ENCODE assay signal across 27 mouse cellular contexts in the genomic region with DNA sequence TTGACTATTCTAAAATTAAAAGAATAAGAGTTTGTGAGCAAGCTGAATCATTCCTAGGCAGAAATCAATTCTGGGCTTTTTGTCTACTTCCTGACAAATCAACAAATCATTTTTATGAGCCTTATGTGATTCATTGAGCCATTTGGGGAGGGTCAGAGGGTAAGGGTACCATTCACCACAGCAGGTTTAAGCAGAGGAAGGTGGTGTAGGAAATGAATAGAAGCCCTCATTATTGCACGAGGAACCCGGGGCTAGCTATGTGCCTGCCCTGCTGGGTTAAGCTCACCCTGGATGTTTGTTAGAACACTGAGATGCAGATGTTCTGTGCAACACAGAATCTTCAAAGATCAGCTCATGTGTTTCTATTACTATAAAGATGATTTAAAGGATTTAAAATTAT.
A peak's percentile ranks its signal among the peaks of the same experiment; 100 is the strongest.
DNase-seq lines count a peak whose midpoint lies in the region; ATAC-seq lines count a peak whose summit lies in the region.
"Had no signal": no experiment of that assay in that cellular context is flagged by ENCODE, and none has a peak within 500 bp of the region (broad histone marks: within the 10 kb centered on the region; RNA-seq: fewer than 3 reads in every experiment).

No protein-coding gene starts in this region.

- peaks cover 6% of the 10 kb centered on the region; the same call in 1 of the 2 replicates for H3K4me1 ChIP-seq in forebrain, embryonic 10.5 days
- no peaks in the 10 kb centered on the region; the same call in 1 of the 2 replicates for H3K4me1 ChIP-seq in forebrain, embryonic 11.5 days (replicated peaks; ENCODE audit: control insufficient read depth, insufficient read depth, low read length)
- peaks cover 7% of the 10 kb centered on the region; the same call in 1 of the 2 replicates for H3K4me1 ChIP-seq in limb, embryonic 11.5 days (ENCODE audit: control insufficient read depth, insufficient read depth, low read length)

- no peak overlapping the region for H3K4me2 ChIP-seq in forebrain, embryonic 11.5 days (ENCODE audit: low read depth, low read length, severe bottlenecking)
- no peak overlapping the region for H3K4me2 ChIP-seq in limb, embryonic 11.5 days (ENCODE audit: low read depth, severe bottlenecking)
- H3K4me2 ChIP-seq: embryonic facial prominence, embryonic 13.5 days; heart, embryonic 13.5 days; hindbrain, embryonic 14.5 days had no signal

- no peak for ATAC-seq in forebrain, embryonic 11.5 days (replicated peaks; ENCODE audit: low FRiP score)
- peak; percentile 21; the same call in 1 of the 2 replicates for ATAC-seq in limb, embryonic 11.5 days (ENCODE audit: insufficient number of reproducible peaks, low FRiP score, low TSS enrichment, low read depth)
- ATAC-seq: forebrain, embryonic 14.5 days; forebrain, postnatal 0 days; hindbrain, postnatal 0 days; intestine, embryonic 16.5 days had no signal

- no peaks in the 10 kb centered on the region for H3K36me3 ChIP-seq in forebrain, embryonic 10.5 days (replicated peaks)
- no peaks in the 10 kb centered on the region for H3K36me3 ChIP-seq in forebrain, embryonic 11.5 days (ENCODE audit: control insufficient read depth, insufficient read depth, low read length)
- no peaks in the 10 kb centered on the region for H3K36me3 ChIP-seq in limb, embryonic 11.5 days (ENCODE audit: control insufficient read depth, insufficient read depth, low read length)
- H3K36me3 ChIP-seq: embryonic facial prominence, embryonic 10.5 days; embryonic facial prominence, embryonic 13.5 days; heart, embryonic 13.5 days had no signal

- H3K4me3 ChIP-seq in forebrain, embryonic 10.5 days: no peak overlapping the region
- H3K4me3 ChIP-seq in forebrain, embryonic 11.5 days (ENCODE audit: low read depth, low read length): no peak overlapping the region
- H3K4me3 ChIP-seq in limb, embryonic 11.5 days (ENCODE audit: low read depth, low read length): no peak overlapping the region
- H3K4me3 ChIP-seq: embryonic facial prominence, embryonic 10.5 days; embryonic facial prominence, embryonic 13.5 days; erythroblast, embryonic 14.5 days; heart, adult 2 months; heart, embryonic 10.5 days; heart, embryonic 13.5 days had no signal

- H3K9me3 ChIP-seq in forebrain, embryonic 10.5 days: no peaks in the 10 kb centered on the region
- no peaks in the 10 kb centered on the region for H3K9me3 ChIP-seq in forebrain, embryonic 11.5 days (ENCODE audit: control insufficient read depth, low read length)
- peaks cover 4% of the 10 kb centered on the region; the same call in 1 of the 2 replicates for H3K9me3 ChIP-seq in limb, embryonic 11.5 days (ENCODE audit: control insufficient read depth, low read length)
- H3K9me3 ChIP-seq: embryonic facial prominence, embryonic 13.5 days; heart, embryonic 10.5 days had no signal

- no peaks in the 10 kb centered on the region for H3K27me3 ChIP-seq in forebrain, embryonic 10.5 days (ENCODE audit: poor library complexity, severe bottlenecking)
- no peaks in the 10 kb centered on the region for H3K27me3 ChIP-seq in forebrain, embryonic 11.5 days (ENCODE audit: control insufficient read depth, insufficient read depth, low read length)
- H3K27me3 ChIP-seq in limb, embryonic 11.5 days (ENCODE audit: control insufficient read depth, insufficient read depth, low read length): no peaks in the 10 kb centered on the region
- H3K27me3 ChIP-seq: embryonic facial prominence, embryonic 13.5 days; heart, embryonic 13.5 days had no signal

- WGBS in forebrain, embryonic 10.5 days: 57% methylated on average over 2 of the region's 2 CpGs
- WGBS in forebrain, embryonic 11.5 days: 46% methylated on average over 2 of the region's 2 CpGs
- 12% methylated on average over 2 of the region's 2 CpGs for WGBS in limb, embryonic 11.5 days

- no peak overlapping the region for H3K27ac ChIP-seq in forebrain, embryonic 10.5 days
- H3K27ac ChIP-seq in forebrain, embryonic 11.5 days (ENCODE audit: low read depth, low read length): no peak overlapping the region
- H3K27ac ChIP-seq in limb, embryonic 11.5 days (replicated peaks; ENCODE audit: low read depth, low read length): no peak overlapping the region
- H3K27ac ChIP-seq: embryonic facial prominence, embryonic 10.5 days; embryonic facial prominence, embryonic 13.5 days; heart, adult 2 months; heart, embryonic 10.5 days; heart, embryonic 13.5 days; hindbrain, embryonic 14.5 days; hindbrain, postnatal 0 days had no signal

- peak; percentile 6 for DNase-seq in forebrain, embryonic 10.5 days (ENCODE audit: extremely low spot score, low spot score)
- DNase-seq in forebrain, embryonic 11.5 days (ENCODE audit: low spot score): no peak
- peak; percentile 72 for DNase-seq in forelimb bud, embryonic 11.5 days (ENCODE audit: low read depth, low spot score)
- peak; percentile 53 for DNase-seq in limb, embryonic 11.5 days (ENCODE audit: low spot score)
- DNase-seq in kidney, postnatal 36 days: no peak
- no peak for DNase-seq in cerebellum, postnatal 14 days
- DNase-seq: adrenal gland, postnatal 10 days; adrenal gland, postnatal 36 days; cerebellum, adult 18-20 months; cerebellum, adult 9-10 months; cerebellum, postnatal 25 days; embryo, embryonic 11 days; forebrain, postnatal 0 days; gastrocnemius, postnatal 10 days; gastrocnemius, postnatal 36 days; heart, adult 2 months; heart, postnatal 14 days; heart, postnatal 4 days had no signal

- no peak overlapping the region for H3K9ac ChIP-seq in forebrain, embryonic 11.5 days (ENCODE audit: low read length)
- no peak overlapping the region for H3K9ac ChIP-seq in limb, embryonic 11.5 days (ENCODE audit: low read length)
- H3K9ac ChIP-seq: embryonic facial prominence, embryonic 13.5 days; forebrain, postnatal 0 days; heart, embryonic 13.5 days; hindbrain, embryonic 14.5 days had no signal

Comparison
In these comparisons a context has a peak if more than half of its experiments do, and no peak if none do; other contexts are left out.
1. DNase-seq: peak in forebrain, embryonic 10.5 days (single experiment), forelimb bud, embryonic 11.5 days (single experiment) and limb, embryonic 11.5 days (single experiment); none in forebrain, embryonic 11.5 days (single experiment), kidney, postnatal 36 days (0 of 2) and cerebellum, postnatal 14 days (0 of 2).